Mouse (Mus musculus) neural tube, embryonic 15.5 days (tissue): ENCODE data around the gene Wnt16. TPM values are rescaled to one million over a fixed set of nuclear protein-coding genes. Genes with fewer than 3 reads are reported as not detected.

Source experiments
- polyA plus RNA-seq: library from polyadenylated mRNA; unstranded; fragments of >200 nt; fragmentation: Nextera tagmentation; extraction: Ambion mirVana; gene quantifications from 2 replicates; pipeline ENCODE4 v1.2.1, GENCODE M21; 2015

The Wnt16 gene
- polyA plus RNA-seq, 1 experiment from 2014 or later = 0.88 TPM

Other genes starting within 250 kb of the Wnt16 start
- gene Fam3c, start 68.0 kb downstream of the Wnt16 start, polyA plus RNA-seq = 78.7 and 86.8 TPM in 2 replicates